In genomic region chr10:42071404-42072024, GRCm38 (mm10) we compare ENCODE assay signal across 10 mouse cellular contexts. TPM values are rescaled to one million over a fixed set of nuclear protein-coding genes. Genes with fewer than 3 reads are reported as not detected.
DNase-seq lines count a peak whose midpoint lies in the region; ATAC-seq and TF ChIP-seq lines count a peak whose summit lies in the region.
"Had no signal": no experiment of that assay in that cellular context is flagged by ENCODE, and none has a peak within 500 bp of the region (broad histone marks: within the 10 kb centered on the region; RNA-seq: fewer than 3 reads in every experiment).

No protein-coding gene starts in this region.

- WGBS in hindbrain, embryonic 11.5 days = 26% methylated on average over 8 of the region's 8 CpGs
- 10% methylated on average over 8 of the region's 8 CpGs for WGBS in midbrain, embryonic 12.5 days

- peak overlapping the region; percentile 6; the same call in 1 of the 2 replicates for H3K4me2 ChIP-seq in hindbrain, embryonic 11.5 days (replicated peaks; ENCODE audit: low read depth, low read length)
- peak overlapping the region; percentile 38 for H3K4me2 ChIP-seq in midbrain, embryonic 12.5 days (replicated peaks)

- TF ChIP-seq CTCF in brain, embryonic 14.5 days (IDR thresholded peaks at IDR 0.05; ENCODE audit: borderline replicate concordance, extremely low read depth, insufficient read depth, insufficient read length) = no peak

- peak overlapping the region; percentile 47 for H3K27ac ChIP-seq in hindbrain, embryonic 11.5 days (ENCODE audit: low read depth, low read length)
- peak overlapping the region; percentile 49 for H3K27ac ChIP-seq in midbrain, embryonic 12.5 days (replicated peaks)
- H3K27ac ChIP-seq: macrophage had no signal

- H3K9ac ChIP-seq in hindbrain, embryonic 11.5 days (ENCODE audit: low read depth, low read length) = peak overlapping the region; percentile 15; the same call in 1 of the 2 replicates
- no peak overlapping the region; the same call in 1 of the 2 replicates for H3K9ac ChIP-seq in midbrain, embryonic 12.5 days (replicated peaks)
- H3K9ac ChIP-seq: heart, embryonic 12.5 days had no signal

- H3K27me3 ChIP-seq in hindbrain, embryonic 11.5 days (ENCODE audit: control insufficient read depth, insufficient read depth, low read length) = no peaks in the 10 kb centered on the region
- H3K27me3 ChIP-seq in midbrain, embryonic 12.5 days = peaks cover 32% of the 10 kb centered on the region
- H3K27me3 ChIP-seq: heart, embryonic 12.5 days had no signal

- no peak overlapping the region for H3K4me3 ChIP-seq in hindbrain, embryonic 11.5 days (ENCODE audit: low read depth, low read length)
- no peak overlapping the region for H3K4me3 ChIP-seq in midbrain, embryonic 12.5 days
- H3K4me3 ChIP-seq: heart, embryonic 12.5 days had no signal

- DNase-seq in frontal cortex, postnatal 25 days (ENCODE audit: low spot score in 2 of 2) = no peak
- DNase-seq in brain, embryonic 14.5 days (ENCODE audit: low read depth) = peak; percentile 85
- peak; percentile 64 for DNase-seq in hindbrain, embryonic 11.5 days (ENCODE audit: low spot score)
- DNase-seq in heart, adult 18-20 months = no peak
- DNase-seq in lung, postnatal 36 days = no peak
- DNase-seq in urinary bladder, postnatal 25 days (ENCODE audit: low spot score) = no peak

- H3K4me1 ChIP-seq in hindbrain, embryonic 11.5 days (replicated peaks; ENCODE audit: control insufficient read depth, insufficient read depth, low read length) = peaks cover 9% of the 10 kb centered on the region; the same call in 1 of the 2 replicates
- H3K4me1 ChIP-seq in midbrain, embryonic 12.5 days = peaks cover 24% of the 10 kb centered on the region

- no peaks in the 10 kb centered on the region for H3K9me3 ChIP-seq in hindbrain, embryonic 11.5 days (ENCODE audit: control insufficient read depth, low read length)
- H3K9me3 ChIP-seq in midbrain, embryonic 12.5 days = no peaks in the 10 kb centered on the region
- H3K9me3 ChIP-seq: heart, embryonic 12.5 days had no signal

- TF ChIP-seq POLR2A in brain, embryonic 14.5 days (IDR thresholded peaks at IDR 0.05; ENCODE audit: borderline replicate concordance, extremely low read depth, insufficient read depth, insufficient read length, poor library complexity, severe bottlenecking) = no peak

- ATAC-seq in frontal cortex, adult (ENCODE audit: low TSS enrichment) = peak; percentile 65
- ATAC-seq in hindbrain, embryonic 11.5 days (ENCODE audit: low FRiP score) = peak; percentile 80
- peak; percentile 81 for ATAC-seq in midbrain, embryonic 12.5 days (ENCODE audit: low FRiP score, low read depth)

- H3K36me3 ChIP-seq in hindbrain, embryonic 11.5 days (ENCODE audit: control insufficient read depth, insufficient read depth, low read length) = no peaks in the 10 kb centered on the region
- H3K36me3 ChIP-seq in midbrain, embryonic 12.5 days = no peaks in the 10 kb centered on the region
- H3K36me3 ChIP-seq: heart, embryonic 12.5 days had no signal

RNA-seq across cellular contexts. Expression of gene Armc2, which starts 53.3 kb away (rescaled TPM):
- polyA plus RNA-seq in brain, embryonic 14.5 days (2012; rRNA removed) = 7.8 and 10.2 TPM in 2 replicates
- polyA plus RNA-seq in hindbrain, embryonic 11.5 days (2014; fragmentation: Nextera tagmentation; extraction: Ambion mirVana) = 3.0 and 3.2 TPM in 2 replicates
- 1.6 and 3.0 TPM in 2 replicates for polyA plus RNA-seq in midbrain, embryonic 12.5 days (2016; fragmentation: Nextera tagmentation; extraction: Ambion mirVana)
- total RNA-seq in heart, adult 18-20 months (2021) = 10 to 100 TPM; 18.4 to 22.6 TPM

Comparison
In these comparisons a context has a peak if more than half of its experiments do, and no peak if none do; other contexts are left out.
1. DNase-seq: peak in brain, embryonic 14.5 days (single experiment) and hindbrain, embryonic 11.5 days (single experiment); none in frontal cortex, postnatal 25 days (0 of 2), heart, adult 18-20 months (0 of 2), lung, postnatal 36 days (single experiment) and urinary bladder, postnatal 25 days (single experiment).
2. Peak in every context shown above with its lines, with median percentiles within 50 percentile points of each other: ATAC-seq.